In genomic region chr10:21454153-21454552, GRCm38 (mm10) we compare ENCODE assay signal across 20 mouse cellular contexts.
DNase-seq lines count a peak whose midpoint lies in the region; ATAC-seq and TF ChIP-seq lines count a peak whose summit lies in the region.
"Had no signal": no experiment of that assay in that cellular context is flagged by ENCODE, and none has a peak within 500 bp of the region (broad histone marks: within the 10 kb centered on the region; RNA-seq: fewer than 3 reads in every experiment).

No protein-coding gene starts in this region.

- H3K4me1 ChIP-seq in liver, postnatal 0 days (ENCODE audit: insufficient read depth) = peaks cover 3% of the 10 kb centered on the region; the same call in 1 of the 2 replicates
- no peaks in the 10 kb centered on the region for H3K4me1 ChIP-seq in liver, embryonic 11.5 days (replicated peaks; ENCODE audit: control insufficient read depth, insufficient read depth, low read length)
- H3K4me1 ChIP-seq: heart, embryonic 10.5 days had no signal

- no peak overlapping the region for H3K9ac ChIP-seq in liver, postnatal 0 days (replicated peaks)
- H3K9ac ChIP-seq in liver, embryonic 11.5 days (ENCODE audit: low read depth, low read length) = no peak overlapping the region
- H3K9ac ChIP-seq: embryonic facial prominence, embryonic 13.5 days; forebrain, embryonic 12.5 days; hindbrain, embryonic 13.5 days had no signal

- no peaks in the 10 kb centered on the region for H3K36me3 ChIP-seq in liver, postnatal 0 days (replicated peaks; ENCODE audit: insufficient read depth, low read length)
- H3K36me3 ChIP-seq in liver, embryonic 11.5 days (ENCODE audit: control insufficient read depth, insufficient read depth, low read length) = no peaks in the 10 kb centered on the region
- H3K36me3 ChIP-seq: embryonic facial prominence, embryonic 13.5 days; forebrain, embryonic 12.5 days; heart, embryonic 10.5 days; hindbrain, embryonic 13.5 days had no signal

- H3K4me3 ChIP-seq in left cerebral cortex, adult 2 months = no peak overlapping the region
- H3K4me3 ChIP-seq in liver, postnatal 0 days (ENCODE audit: low read depth, low read length) = no peak overlapping the region
- H3K4me3 ChIP-seq in liver, embryonic 11.5 days (ENCODE audit: low read depth, low read length) = no peak overlapping the region
- H3K4me3 ChIP-seq: embryonic facial prominence, embryonic 13.5 days; forebrain, embryonic 12.5 days; heart, embryonic 10.5 days; hindbrain, embryonic 13.5 days had no signal

- no peak for TF ChIP-seq EP300 in liver, postnatal 0 days (IDR thresholded peaks at IDR 0.05; ENCODE audit: low read depth)

- no peaks in the 10 kb centered on the region for H3K9me3 ChIP-seq in liver, postnatal 0 days (ENCODE audit: low read length)
- H3K9me3 ChIP-seq in liver, embryonic 11.5 days (ENCODE audit: control insufficient read depth, low read length) = no peaks in the 10 kb centered on the region
- H3K9me3 ChIP-seq: embryonic facial prominence, embryonic 13.5 days; forebrain, embryonic 12.5 days; hindbrain, embryonic 13.5 days had no signal

- H3K4me2 ChIP-seq in liver, postnatal 0 days (ENCODE audit: low read depth, low read length) = no peak overlapping the region
- H3K4me2 ChIP-seq in liver, embryonic 11.5 days = no peak overlapping the region
- H3K4me2 ChIP-seq: embryonic facial prominence, embryonic 13.5 days; forebrain, embryonic 12.5 days; hindbrain, embryonic 13.5 days had no signal

- intact Hi-C loops in left cerebral cortex, adult 2 months (cut with DNase I) = no loop called here
- intact Hi-C loops in left cerebral cortex, postnatal 4 days (cut with DNase I) = no loop called here
- intact Hi-C loops in heart, postnatal 25 days (cut with DNase I) = no loop called here

- no peak for TF ChIP-seq CTCF in left cerebral cortex, adult 2 months (IDR thresholded peaks at IDR 0.05)
- TF ChIP-seq CTCF in liver, postnatal 0 days (IDR thresholded peaks at IDR 0.05; ENCODE audit: low read depth) = no peak

- no peak for DNase-seq in frontal cortex, postnatal 14 days (ENCODE audit: low spot score in 2 of 2)
- DNase-seq in left cerebral cortex, adult 2 months (ENCODE audit: extremely low spot score in 1 of 2, low spot score in 2 of 2) = no peak
- no peak for DNase-seq in left cerebral cortex, postnatal 4 days
- DNase-seq in liver, postnatal 0 days = no peak
- no peak for DNase-seq in liver, embryonic 11.5 days (ENCODE audit: low spot score)
- no peak for DNase-seq in heart, postnatal 25 days (ENCODE audit: low spot score)
- DNase-seq: adrenal gland, postnatal 14 days; B cell, adult 2 months; cerebellum, adult 18-20 months; cerebellum, adult 9-11 months; cerebellum, postnatal 36 days; gastrocnemius, postnatal 10 days; heart, adult 18-20 months; heart, postnatal 10 days had no signal

- 77% methylated on average over 5 of the region's 5 CpGs for WGBS in liver, postnatal 0 days (ENCODE audit: insufficient replicate concordance)
- 80% methylated on average over 5 of the region's 5 CpGs for WGBS in liver, embryonic 11.5 days

- H3K27ac ChIP-seq in left cerebral cortex, adult 2 months = peak overlapping the region; percentile 76
- H3K27ac ChIP-seq in liver, postnatal 0 days (ENCODE audit: low read depth) = peak overlapping the region; percentile 70; the same call in 1 of the 2 replicates
- H3K27ac ChIP-seq in liver, embryonic 11.5 days (ENCODE audit: low read depth, low read length) = no peak overlapping the region
- H3K27ac ChIP-seq: embryonic facial prominence, embryonic 13.5 days; forebrain, embryonic 12.5 days; heart, embryonic 10.5 days had no signal

- no peaks in the 10 kb centered on the region for H3K27me3 ChIP-seq in liver, postnatal 0 days (ENCODE audit: insufficient read depth, low read length)
- H3K27me3 ChIP-seq in liver, embryonic 11.5 days (replicated peaks; ENCODE audit: control insufficient read depth, insufficient read depth, low read length) = no peaks in the 10 kb centered on the region
- H3K27me3 ChIP-seq: embryonic facial prominence, embryonic 13.5 days; forebrain, embryonic 12.5 days had no signal

- ATAC-seq in frontal cortex, adult (ENCODE audit: low TSS enrichment) = peak; percentile 65
- ATAC-seq in liver, postnatal 0 days = no peak
- ATAC-seq in liver, embryonic 11.5 days (replicated peaks; ENCODE audit: low FRiP score) = no peak
- ATAC-seq: CD4-positive, CD25-positive, alpha-beta regulatory T cell, adult 4 months had no signal
